9 mouse cellular contexts compared by ENCODE assay signal in genomic region chr13:56615864-56616263, GRCm38 (mm10). TPM values are rescaled to one million over a fixed set of nuclear protein-coding genes. Genes with fewer than 3 reads are reported as not detected.
DNase-seq lines count a peak whose midpoint lies in the region; ATAC-seq and TF ChIP-seq lines count a peak whose summit lies in the region.
"Had no signal": no experiment of that assay in that cellular context is flagged by ENCODE, and none has a peak within 500 bp of the region (broad histone marks: within the 10 kb centered on the region; RNA-seq: fewer than 3 reads in every experiment).

No protein-coding gene starts in this region.

- H3K4me3 ChIP-seq in layer of hippocampus, adult 2 months: no peak overlapping the region

- H3K27ac ChIP-seq in layer of hippocampus, adult 2 months: no peak overlapping the region

- no peak for DNase-seq in layer of hippocampus, adult 2 months (ENCODE audit: low spot score in 2 of 2)
- DNase-seq in layer of hippocampus, postnatal 36 days: no peak
- peak; percentile 57 for DNase-seq in adipocyte (ENCODE audit: low spot score)
- no peak for DNase-seq in thymus, postnatal 14 days
- DNase-seq in ovary, adult 18-20 months (ENCODE audit: low spot score): no peak
- DNase-seq: gastrocnemius, postnatal 36 days; thymus, adult 18-20 months had no signal

- TF ChIP-seq CTCF in layer of hippocampus, adult 2 months (conservative IDR thresholded peaks at IDR 0.05): peak; percentile 62

- peak; percentile 31 for ATAC-seq in common myeloid progenitor, adult 5-6 weeks (replicated peaks; ENCODE audit: low read depth, poor library complexity, severe bottlenecking)
- 0 out of 2 replicates have a peak, but pooled peaks have one; percentile 22 for ATAC-seq in megakaryocyte, adult 5-6 weeks (ENCODE audit: poor library complexity, severe bottlenecking)

RNA-seq across cellular contexts. Expression of gene Tgfbi, which starts 6.5 kb away (rescaled TPM):
- 1 to 10 TPM; 3.1 to 3.8 TPM for total RNA-seq in layer of hippocampus, adult 2 months (2021)
- 1 to 10 TPM; 2.8 to 3.4 TPM for total RNA-seq in layer of hippocampus, postnatal 36 days (2021)
- 5.5 and 7.2 TPM in 2 replicates for total RNA-seq in common myeloid progenitor, adult 5-6 weeks (2017)
- 321 and 326 TPM in 2 replicates for total RNA-seq in megakaryocyte, adult 5-6 weeks (2015)
- total RNA-seq in megakaryocyte, adult 5-6 weeks (2017): 505 and 532 TPM in 2 replicates

Comparison
In these comparisons a context has a peak if more than half of its experiments do, and no peak if none do; other contexts are left out.
1. RNA of gene Tgfbi, which starts 6.5 kb away (total RNA-seq): 321 to 532 TPM in megakaryocyte, adult 5-6 weeks; 5.5 to 7.2 TPM in common myeloid progenitor, adult 5-6 weeks, 3.1 to 3.8 TPM in layer of hippocampus, adult 2 months and 2.8 to 3.4 TPM in layer of hippocampus, postnatal 36 days; every median in the first group is over 10 times any median in the second.